Mouse (Mus musculus): Measurements from ENCODE around the gene Slc13a3.
"Not testable (repeated sequence)": the region's sequence is repeated elsewhere in the genome, so short reads cannot be mapped to it uniquely, and the experiment has no call there.

Gene Slc13a3

DNA sequence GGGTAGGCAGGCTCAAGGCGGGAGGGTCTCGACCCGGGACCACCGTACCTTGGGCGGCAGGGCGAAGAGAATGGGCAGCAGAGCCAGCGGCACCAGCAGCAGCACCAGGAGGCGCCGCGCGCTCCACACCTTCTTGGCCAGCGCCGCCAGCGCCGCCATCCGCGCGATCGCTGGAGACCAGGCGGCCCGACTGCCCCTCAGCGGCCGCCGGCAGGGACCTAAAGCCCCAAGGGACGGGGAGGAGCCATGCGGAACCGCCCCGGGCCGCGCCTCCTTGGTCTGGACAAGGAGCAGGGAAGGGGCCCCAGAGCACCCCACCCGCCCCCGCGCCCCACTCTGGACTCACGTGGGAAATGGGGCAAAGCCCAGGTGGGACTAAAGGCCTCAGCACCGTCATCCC, at the start of gene Slc13a3:
TSS of gene Slc13a3 (minus strand) at position 228 of the 400 bp plus-strand sequence.
- peak; percentile 44 for DNase-seq

DNA sequence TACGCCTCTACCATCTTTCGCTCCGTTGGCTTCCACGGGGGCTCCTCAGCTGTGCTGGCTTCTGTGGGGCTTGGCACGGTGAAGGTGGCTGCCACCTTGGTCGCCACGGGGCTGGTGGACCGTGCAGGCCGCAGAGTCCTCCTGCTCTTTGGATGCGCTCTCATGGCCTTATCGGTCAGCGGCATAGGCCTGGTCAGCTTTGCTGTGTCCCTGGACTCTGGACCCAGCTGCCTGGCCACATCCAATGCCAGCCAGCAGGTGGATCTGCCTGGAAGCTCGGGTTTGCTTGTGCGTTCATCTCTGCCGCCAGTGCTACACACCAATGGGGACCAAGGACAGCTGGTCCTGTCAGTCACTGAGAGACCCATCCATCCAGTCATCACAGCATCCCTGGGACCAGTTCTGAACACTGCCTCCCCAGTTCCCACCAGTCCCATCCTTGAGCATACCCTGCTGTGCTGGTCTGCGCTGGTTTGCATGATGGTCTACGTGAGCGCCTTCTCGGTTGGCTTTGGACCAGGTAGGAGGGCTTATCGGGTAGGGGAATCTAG, 42.2 kb upstream of the Slc13a3 start:
- DNase-seq = no peak

DNA sequence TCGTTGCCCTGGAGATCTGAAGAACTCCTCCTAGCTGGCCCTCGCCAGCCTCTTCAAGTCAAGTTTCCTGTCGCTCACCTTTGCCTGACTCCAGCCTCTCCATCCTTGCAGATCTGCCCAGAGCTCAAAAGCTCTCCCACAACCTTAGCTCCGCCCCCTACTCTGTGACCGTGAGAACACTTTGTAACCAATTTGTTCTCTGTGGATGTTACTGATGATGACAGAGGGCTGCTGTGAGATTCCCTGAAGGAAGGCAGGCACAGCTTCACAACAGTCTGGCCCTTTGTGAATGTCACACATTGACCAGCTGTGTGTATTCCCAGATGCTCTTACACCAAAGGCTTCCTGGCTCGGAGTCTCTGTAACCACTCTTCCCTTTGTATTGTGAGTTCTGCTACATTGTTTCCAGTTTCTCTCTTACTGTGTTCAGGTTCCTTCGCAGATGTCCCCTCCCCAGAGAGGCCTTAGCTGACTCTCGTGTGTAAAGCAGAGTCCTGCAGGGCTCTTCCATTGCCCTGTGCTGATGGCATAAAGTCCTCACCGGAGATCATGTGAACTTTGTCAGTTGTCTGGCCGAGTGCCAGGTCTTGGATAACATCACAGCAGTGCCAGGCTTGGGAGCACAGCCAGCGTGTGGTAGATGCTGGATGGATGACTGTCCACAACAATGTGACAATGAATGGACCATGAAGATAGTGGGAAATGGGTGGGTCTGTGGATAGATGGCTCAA, 40.0 kb upstream of the Slc13a3 start:
- DNase-seq = peak; percentile 66

DNA sequence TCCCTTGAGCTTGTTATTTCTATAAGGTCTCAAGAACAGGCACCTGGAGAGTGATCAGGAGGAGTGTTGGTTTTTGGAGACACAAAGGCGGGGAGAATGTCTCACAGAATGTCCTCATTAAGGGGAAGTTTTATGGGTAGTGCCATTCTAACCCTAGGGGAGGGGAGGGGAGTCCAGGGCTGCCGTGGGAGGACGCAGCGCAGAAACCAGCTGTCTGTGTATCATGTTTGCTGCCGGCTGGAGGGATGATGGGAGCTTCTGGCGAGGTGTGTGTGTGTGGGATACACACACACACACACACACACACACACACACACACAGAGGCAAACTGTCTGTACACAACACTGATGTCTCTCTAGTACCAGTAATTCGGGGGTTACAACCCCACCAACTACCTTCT, 39.4 kb upstream of the Slc13a3 start:
- no peak for DNase-seq

DNA sequence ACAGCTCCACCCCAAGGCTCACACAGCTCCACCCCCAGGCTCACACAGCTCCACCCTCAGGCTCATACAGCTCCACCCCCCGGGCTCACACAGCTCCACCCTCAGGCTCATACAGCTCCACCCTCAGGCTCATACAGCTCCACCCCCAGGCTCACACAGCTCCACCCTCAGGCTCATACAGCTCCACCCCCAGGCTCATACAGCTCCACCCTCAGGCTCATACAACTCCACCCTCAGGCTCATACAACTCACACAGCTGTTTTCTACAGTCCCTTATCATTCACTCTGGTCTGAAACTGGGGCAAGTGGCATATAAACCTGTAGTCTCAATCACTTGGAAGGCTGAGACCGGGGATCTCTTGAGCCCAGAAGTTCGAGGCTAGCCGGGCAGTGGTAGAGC, 38.5 kb upstream of the Slc13a3 start:
- DNase-seq = not testable (repeated sequence)

DNA sequence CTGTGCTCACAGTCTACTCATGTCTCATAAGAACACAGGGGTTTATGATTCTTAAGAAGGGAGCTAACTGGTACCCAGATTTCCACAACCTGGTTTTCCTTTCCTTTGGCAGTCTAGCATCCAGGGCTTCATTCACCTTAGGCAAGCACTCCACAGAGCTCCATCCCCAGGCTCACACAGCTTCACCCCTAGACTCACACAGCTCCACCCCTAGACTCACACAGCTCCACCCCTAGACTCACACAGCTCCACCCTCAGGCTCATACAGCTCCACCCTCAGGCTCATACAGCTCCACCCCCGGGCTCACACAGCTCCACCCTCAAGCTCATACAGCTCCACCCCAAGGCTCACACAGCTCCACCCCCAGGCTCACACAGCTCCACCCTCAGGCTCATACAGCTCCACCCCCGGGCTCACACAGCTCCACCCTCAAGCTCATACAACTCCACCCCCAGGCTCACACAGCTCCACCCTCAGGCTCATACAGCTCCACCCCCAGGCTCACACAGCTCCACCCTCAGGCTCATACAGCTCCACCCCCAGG, 38.0 kb upstream of the Slc13a3 start:
- not testable (repeated sequence) for DNase-seq

DNA sequence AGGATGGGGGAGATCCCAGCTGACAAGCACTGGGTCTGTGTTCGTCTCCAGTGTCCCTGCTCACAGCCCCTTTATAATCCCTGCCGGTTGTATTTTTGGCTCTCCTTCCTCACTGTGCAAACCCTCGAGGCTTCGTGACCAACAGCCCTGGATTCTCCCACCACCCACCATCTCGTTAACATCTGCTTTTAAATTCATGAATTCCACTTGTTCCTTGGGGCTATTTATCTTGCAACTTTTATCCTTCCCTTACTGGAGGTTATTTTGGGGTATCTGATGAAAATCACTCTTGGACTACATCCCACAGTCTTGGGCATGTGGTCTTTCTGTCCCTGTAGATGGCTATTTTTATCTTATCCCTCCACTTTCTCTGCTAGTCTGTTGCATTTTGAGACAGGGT, 37.4 kb upstream of the Slc13a3 start:
- no peak for DNase-seq

DNA sequence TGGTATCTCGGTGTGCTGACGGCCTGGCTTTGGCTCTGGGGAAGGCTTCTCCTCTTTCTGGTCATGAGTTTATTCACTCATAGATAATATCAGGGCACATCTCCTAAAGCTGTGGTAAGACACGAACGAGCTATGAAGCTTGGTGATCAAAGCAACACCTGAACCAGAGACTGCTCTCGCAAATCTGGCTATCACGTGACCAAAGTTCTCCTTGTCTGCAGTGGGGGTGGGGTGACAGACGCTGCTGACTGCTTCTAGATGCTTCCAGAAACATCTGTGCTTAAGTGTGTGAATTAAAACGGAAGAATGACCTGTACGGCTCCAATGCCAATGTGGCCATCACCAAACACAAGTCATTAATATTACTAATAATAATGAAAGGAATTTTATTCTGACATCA, 36.7 kb upstream of the Slc13a3 start:
- no peak for DNase-seq

DNA sequence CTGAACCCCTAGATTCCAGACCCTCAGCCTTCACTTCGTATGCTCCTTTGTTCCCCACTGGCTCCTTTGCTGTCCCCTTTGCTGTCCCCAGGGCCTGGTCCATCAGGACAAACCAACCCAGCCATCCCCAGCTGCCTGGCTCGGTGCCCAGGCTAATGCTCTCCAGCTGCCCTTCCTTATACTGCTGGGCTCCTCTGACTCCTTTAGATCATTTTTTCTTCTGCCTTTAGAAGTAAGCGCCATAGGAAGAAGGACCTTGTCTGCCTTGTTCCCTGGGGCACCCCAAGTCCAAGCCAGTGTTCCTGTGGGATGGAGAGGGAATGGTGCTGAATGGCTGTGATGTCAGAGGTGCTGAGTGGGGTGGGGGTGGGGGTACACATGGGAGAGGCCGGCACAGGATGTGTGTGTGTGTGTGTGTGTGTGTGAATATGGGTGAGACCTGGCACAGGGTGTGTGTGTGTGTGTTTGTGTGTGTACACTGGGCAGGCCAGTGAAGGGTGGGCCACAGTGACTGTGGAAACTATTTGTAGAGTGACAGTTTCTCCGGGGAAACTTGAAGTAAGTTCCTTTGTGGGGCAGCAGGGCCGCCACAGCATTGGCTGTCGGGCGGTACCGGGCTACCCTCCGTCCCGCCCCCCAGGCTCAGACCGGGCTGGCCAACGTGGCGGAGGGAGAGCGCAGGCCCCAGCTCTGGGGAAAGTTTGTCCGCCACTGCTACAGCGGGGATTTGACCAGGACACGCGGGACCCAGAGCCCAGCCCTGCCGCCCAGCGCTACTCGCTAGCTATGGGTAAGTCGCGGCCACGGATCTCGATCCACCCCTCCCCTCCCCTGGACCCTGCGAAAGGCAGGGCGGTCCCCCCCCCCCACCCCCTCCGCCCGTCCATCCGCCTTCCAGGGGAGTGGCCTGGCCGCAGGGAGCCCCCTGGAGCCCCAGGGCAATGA, 30.5 kb upstream of the Slc13a3 start, which contains the start of gene Slc2a10:
TSS of gene Slc2a10 (plus strand) at position 529 of the 945 bp plus-strand sequence.
- DNase-seq = peak; percentile 84

DNA sequence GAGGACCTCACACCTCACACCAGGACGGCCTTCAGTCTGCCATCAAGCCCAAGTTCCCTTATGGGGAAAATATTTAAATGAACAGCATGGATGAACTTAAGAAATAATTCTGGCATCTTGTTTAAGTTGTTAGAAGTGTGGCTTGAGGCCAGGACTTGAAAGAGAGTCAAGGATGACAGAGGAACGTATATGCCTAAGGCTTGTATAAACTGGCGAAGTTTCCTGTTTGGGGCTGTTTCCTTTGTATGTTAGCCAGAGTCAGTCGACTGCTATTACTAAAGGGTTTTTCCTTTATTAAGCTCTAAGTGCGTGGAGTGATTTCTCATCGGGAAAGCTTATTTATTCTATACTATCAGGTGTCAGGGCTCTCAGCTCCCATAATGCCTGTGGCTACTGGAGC, 25.8 kb upstream of the Slc13a3 start:
- DNase-seq = no peak

DNA sequence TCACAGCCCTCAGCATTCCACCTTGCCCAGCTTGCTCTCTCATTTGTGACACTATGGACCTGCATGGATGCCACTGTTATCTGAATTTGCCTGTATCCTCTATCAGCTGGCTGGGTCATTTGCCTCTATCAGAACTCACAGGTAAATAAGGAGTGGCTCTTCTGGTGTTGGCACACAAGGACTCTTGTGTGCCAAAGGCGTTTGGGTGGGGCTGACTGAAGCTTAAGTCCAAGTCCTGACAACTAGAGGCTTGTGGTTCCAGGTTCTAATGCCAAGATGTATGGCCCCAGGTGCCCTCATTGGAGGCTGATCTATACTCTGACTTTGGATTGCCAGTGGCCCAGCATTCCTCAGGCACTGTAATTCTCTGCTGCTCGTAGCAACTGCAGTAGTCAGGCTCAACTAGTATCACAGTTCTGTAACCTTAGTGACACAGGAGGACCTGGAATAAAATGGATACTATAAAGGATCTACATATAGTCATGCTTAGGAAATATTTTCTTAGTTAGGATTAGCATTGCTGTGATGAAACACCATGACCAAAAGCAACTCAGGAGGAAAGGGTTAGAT, 24.8 kb upstream of the Slc13a3 start:
- no peak for DNase-seq

DNA sequence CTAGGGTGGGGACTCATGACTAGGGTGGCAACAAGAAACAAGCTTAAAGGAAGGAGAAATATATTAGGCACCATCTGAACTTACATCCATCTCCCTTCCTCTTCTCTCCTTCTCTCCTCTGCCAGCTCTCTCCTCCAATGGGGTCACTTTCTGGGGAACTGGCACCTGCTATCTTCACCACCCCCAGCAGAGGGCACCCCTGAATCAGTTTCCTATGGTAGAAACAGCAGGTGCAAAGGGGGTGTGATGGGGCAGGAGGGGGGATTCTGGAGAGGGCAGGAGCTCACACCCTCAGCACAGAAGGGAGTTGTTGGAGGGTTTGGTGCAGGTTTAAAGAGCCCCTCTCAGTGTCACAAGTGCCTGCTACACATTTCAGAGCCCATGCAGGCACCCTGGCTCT, 23.2 kb upstream of the Slc13a3 start:
- DNase-seq = peak; percentile 76

DNA sequence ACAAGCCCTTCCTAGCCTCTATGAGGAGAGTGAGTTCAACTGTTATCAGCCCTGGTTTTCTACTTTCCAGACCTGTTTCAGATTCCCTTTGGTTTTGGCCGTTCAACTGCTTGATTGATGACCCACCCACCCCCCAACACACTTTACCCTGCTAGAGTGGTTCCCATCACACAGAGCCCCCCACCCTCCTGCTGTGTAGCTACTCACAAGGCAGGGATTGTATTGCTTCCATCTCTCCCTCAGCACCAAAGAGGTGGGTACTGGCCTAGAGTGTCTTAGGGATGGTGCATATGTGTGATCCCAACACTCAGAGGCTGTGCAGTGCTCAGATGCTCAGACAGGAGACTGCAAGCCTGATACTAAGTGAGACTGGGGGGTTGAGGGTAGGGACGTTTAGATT, 21.5 kb upstream of the Slc13a3 start:
- no peak for DNase-seq

DNA sequence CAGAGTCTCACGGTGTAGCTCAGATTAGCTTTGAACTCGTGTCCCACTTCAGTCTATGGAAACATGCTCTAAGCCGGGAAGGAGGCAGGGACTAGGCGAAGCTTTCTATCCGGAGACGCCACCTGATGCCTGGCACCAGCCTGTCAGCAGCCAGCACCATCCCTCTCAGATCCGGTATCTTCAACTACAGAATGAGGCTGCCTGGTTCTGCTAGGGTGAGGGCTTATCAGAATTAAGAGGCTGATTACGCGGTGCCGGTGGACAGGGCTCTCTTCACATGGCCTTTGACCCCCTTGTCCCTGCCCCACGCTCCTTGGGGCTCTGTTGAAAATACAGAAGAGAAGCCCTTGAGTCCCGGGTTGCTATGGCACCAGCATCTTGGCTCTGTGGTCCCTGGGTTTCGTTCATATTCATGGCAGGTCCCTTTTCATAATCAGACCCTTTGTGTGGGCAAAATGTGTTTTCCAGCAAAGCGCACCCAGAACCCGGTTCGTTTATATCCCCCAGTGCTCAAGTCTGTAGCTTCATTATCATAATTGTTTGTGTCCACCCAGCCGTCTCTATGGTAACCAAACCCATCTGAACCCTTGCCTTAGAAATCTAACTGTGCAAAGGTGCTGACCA, 20.7 kb upstream of the Slc13a3 start:
- DNase-seq = peak; percentile 19

DNA sequence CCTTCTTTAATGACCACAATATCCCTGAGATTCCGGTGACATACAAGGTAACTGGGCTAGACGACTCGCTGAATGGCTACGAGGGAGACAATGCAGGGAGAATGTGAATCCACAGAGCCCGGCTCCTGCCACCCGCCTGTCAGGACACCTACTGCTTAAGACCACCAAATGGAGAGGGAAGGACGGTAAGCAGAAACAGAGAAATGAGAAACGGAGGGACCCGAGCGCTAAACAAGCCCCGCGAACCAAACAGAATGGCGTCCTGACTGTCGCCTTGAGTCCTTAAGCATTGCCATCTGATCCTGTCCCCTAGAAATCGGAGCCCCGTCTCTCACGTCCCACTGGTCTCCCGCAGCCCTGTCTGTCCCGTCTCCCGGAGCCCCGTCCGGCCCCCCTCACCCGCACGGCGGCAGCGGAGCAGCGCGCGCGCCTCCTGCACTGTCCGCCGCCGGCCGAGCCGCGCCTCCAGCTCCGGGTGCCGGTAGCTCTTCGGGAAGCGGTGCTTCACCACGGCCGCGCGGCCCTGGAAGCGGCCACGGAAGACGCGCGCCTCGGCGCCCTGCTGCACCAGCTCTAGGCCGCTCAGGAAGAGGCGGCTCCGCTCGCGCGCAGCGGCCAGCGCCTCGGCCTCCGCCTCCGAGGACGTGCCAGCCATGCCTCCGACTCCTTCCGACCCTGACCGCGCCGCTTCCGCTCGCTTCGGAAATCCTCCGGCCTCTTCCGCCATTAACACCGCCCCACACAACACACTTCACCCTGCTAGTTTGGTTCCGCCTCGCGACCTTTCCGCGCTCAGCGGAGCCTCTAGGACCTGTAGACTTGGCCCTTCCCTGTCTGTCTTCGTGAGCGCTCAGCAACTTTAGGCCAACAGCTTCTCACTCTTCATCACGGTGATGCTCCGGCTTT, 19.9 kb upstream of the Slc13a3 start, which contains the start of gene Trp53rka:
TSS of gene Trp53rka (minus strand) at position 677 of the 906 bp plus-strand sequence.
- DNase-seq = peak; percentile 90

DNA sequence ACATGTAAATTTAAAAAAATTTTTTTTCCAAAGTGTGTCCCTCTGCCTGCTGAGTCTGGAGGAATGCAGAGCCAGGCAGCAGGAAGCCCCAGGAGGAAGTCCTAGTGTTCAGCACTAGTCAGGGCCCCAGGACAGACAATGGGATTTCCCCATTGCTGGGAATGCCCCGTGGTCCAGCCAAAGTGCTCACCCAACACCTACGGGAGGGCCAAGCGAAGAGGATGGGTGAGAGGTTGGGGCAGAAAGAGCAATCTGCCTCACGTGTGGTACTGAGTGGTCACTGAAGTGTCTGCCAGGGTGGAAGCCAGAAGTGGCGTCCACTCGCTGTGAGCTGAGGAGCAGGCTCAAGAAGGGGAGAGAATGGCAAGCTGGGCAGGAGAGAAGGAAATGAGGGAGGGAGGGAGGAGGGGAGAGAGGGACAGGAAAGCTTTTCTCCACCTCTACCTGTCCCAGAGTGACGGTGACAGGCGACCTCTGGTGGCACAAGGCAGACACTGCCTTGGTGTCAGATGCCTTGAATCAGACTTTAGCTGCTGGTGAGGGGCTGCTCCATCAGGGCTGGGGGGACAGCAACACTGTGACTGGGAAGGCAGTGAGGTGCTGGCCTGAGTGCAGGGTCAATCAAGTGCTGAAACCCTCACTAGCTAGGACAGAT, 14.0 kb upstream of the Slc13a3 start:
- peak; percentile 59 for DNase-seq

DNA sequence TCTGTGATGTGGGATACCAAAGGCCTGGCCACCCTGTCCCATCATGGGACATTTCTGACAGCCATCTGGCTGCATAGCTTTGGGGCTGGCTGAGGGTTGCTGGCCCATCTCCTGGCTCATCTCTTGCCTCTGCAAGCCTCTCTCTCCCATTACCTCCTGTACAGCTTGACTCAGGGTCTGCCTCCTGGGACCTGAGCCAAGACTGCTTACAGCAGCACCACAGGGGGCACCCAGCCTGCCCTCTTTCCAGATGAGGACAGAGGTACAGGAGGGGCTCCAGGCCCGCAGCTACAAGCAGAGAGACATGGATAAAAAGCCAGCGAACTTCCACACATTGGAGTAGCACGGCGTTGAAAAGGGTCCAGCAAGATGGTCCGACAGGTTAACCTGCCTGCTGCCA, 13.4 kb upstream of the Slc13a3 start:
- no peak for DNase-seq

DNA sequence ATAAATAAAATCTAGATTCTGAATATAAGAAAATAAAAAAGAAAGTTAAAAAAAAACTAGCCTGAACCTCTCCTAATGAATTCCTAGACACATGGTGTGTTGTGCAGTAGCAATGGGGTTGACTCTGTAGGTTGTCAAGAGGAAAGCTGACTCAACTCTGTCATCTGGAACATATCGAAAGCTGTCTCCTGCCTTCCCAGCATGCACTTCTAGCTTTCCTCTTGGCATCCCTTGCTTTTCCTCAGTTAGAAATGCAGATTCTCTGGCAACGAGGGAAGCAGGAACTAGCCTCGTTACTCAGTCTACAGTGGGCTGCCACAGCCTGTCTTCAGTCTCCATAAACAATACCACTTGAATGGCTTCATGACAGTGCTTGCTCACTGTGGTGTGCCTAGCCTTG, 12.8 kb upstream of the Slc13a3 start:
- no peak for DNase-seq

DNA sequence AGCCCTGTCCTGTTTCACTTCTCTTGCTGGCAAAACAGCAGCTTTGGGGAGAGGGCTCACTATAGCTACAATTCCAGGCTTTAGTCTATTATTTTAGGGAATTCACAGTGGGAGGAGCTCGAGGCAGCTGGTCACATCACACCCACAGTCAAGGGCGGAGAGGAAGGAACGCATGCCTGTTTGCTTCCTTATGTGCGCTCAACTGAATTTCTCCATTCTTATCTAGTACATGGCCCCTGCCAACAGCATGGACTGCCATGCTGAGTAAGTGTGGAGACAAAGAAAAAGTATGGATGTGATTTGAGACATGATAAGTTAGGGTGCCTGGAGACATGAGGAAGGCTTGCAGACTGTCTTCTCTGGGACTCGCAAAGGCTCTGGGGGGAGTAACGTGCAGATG, 11.1 kb upstream of the Slc13a3 start:
- DNase-seq = no peak

DNA sequence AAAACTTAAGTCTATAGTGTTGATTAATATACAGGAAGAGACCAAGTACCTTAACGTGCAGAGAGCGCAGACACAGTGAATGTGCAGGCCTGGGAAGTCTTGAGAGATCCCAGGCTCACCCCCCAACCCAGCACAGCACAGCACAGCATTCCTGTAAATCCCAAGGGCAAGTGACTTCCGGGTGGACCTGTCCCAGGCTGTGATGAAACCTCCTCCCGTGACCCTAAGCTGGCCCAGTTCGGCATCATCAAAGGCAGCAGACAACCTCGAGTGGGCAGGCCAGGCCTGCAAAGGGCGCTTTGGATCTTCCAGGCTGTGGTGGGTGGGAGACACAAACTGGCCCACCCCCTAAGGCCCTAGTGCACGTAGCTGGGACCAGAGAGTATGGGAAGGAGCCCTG, 9.0 kb upstream of the Slc13a3 start:
- DNase-seq = no peak

DNA sequence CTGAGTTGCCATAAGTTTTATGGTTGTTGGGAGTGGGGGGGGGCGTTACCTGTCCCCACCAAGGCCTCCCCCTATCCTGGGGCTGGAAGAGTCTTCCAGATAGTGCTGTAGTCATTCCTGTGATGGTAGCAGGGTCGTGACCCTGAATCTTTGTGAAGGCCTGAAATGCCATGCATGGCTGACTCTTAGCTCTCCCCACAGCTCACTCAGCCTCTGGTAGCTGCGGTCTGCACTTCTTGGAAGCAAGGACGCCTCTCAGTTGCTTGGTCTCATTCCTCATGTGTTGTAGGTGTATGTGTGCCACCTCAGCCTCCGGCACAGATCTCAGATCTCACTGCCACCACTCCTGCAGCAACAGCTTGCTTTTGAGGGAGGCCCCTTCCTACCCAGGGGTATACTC, 2.8 kb upstream of the Slc13a3 start:
- DNase-seq = no peak

All from lung, postnatal 10 days (tissue).